Mouse (Mus musculus) layer of hippocampus, adult 18-20 months (tissue): Measurements from ENCODE around the gene Nop58. TPM values are rescaled to one million over a fixed set of nuclear protein-coding genes. Genes with fewer than 3 reads are reported as not detected.

Experiments used
- total RNA-seq, 2 experiments: library from RNA; stranded (reverse); gene quantifications; 2 replicates each; pipeline ENCODE4 v1.2.3; 2021

The Nop58 gene
- total RNA-seq, 2 experiments from 2014 or later = 53.8 to 57.1 TPM

Other genes with a start within 250 kb of the Nop58 start
- 1 to 10 TPM; 8.4 to 9.0 TPM for gene Fzd7, start 202.5 kb upstream of the Nop58 start, total RNA-seq
- 10 to 100 TPM; 14.8 to 15.1 TPM for gene Gm973, start 168.7 kb upstream of the Nop58 start, total RNA-seq
- 100 to 1,000 TPM; 117 to 119 TPM for gene Sumo1, start 14.1 kb upstream of the Nop58 start, total RNA-seq
- 10 to 100 TPM; 87.9 to 90.0 TPM for gene Bmpr2, start 78.4 kb downstream of the Nop58 start, total RNA-seq
- gene Fam117b, start 228.0 kb downstream of the Nop58 start, total RNA-seq = 10 to 100 TPM; 57.7 to 58.8 TPM